Mouse (Mus musculus) small intestine, adult 2 months (tissue): ENCODE measurements at regions not wholly inside any gene's neighbourhood (a gene's known extent, or its start where the extent isn't known, plus 50 kb on each side); places are given as distances from the start of the nearest gene placed in this dataset.

Source experiments
- CTCF ChIP-seq: fragments of 200-500 bp; IDR thresholded peaks from 2 replicates; pipeline ENCODE4 v1.5.1; 2012; ENCODE audit warnings: low read depth, mild to moderate bottlenecking, control low read depth, inconsistent platforms, low read length, moderate library complexity, mixed read lengths; ENCODE audit not compliant: insufficient replicate concordance, insufficient read length; ENCODE audit errors: extremely low read depth
- POLR2A ChIP-seq: fragments of 200-500 bp; IDR thresholded peaks from 2 replicates; pipeline ENCODE4 v1.6.1; 2012; ENCODE audit warnings: low read depth, mild to moderate bottlenecking, control low read depth, inconsistent platforms, low read length, moderate library complexity

- TF ChIP-seq CTCF, result no peak
- no peak for TF ChIP-seq POLR2A
Measured at GRCm38 (mm10) chr15:50583951-50584350, 3300.8 kb upstream of the Gm7489 start.
